Mouse (Mus musculus): ENCODE measurements around the gene Mdfi.

The Mdfi gene

DNA sequence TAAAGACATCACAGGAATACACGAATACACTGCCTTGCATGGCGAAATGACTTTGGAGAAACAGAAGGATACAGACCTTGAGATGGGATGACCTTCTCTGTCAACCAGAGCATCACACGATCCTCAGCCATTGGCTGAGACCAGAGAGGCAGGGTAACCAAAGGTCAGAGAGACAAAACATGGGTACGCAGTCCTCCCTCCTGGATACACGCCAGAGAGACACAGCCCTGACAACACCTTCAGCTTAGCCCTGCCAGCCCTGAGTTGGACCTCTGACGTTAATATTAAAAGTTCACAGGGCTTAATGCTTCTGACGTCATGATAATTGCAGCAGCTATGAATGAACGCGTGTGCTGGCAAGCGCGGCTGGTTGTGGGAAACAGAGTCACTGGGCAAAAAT is 11.1 kb upstream of the Mdfi start:
- no peak for DNase-seq

DNA sequence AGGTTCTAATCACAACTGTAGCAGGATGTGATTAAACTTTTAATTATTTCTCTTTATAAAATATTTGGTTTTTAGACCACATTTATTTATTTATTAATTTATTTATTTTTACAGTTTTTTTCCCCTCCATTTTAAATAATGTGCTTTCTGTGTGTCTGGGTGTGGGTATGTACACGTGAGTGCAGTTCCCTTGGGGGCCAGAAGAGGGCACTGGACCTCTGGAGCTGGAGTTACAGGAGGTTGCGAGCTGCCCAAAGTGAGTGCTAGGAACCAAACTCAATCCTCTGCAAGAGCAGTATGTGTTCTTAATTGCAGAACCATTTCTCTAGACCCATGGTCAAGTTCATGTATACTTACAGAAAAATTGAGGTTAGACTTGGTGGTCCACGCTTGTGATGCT is 9.0 kb upstream of the Mdfi start:
- no peak for DNase-seq

DNA sequence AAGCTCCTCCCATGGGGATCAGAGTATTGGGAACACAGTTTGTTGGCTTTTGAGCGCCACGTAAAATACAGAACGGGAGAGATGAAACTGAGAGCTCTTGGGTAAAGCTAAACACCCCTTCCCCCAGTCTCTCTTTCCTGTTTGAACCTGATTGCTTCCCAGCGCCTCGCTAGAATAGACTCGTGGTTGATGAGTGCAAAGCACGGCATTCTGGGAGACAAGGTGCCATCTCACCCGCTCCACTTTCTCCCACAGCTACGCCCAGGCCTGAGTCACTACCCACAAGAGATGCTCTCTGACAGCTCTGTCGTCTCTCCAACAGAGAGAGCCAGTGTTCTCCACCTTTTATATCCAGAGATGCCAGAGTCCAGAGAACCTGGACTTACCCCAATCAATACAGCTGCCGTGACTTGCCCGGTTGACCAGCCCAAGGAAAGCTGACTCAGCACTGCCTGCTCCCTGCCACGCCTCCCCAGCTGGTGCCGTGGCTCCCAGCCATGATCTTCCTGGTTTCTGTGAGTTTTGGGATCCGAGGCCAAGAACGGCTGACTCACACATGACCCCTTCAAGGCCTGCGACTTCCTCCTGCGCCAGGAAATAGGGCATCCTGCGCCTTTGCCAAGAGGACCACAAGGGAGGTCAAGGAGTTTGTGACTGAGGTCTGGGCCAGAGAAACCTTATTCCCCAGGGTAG is 7.6 kb upstream of the Mdfi start:
- no peak for DNase-seq

DNA sequence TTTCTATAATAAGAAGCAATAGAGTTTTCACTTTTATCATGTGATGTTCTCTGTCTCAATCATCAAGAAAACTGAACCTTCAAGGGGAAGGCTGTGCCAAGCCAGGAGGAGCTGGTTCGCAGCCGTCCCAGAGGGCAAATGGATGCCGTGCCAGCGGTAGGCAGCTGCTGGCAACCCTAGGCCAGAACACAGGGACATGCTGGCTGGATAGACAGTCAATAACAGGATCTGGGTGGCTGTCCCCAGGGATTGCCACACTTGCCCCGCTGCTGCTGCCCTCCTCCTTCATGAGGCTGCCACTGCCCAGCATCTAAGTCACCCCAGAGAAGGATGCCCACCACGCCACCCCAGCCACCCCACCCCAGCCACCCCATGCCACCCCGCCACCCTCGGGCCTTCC is 7.0 kb upstream of the Mdfi start:
- DNase-seq, result no peak

DNA sequence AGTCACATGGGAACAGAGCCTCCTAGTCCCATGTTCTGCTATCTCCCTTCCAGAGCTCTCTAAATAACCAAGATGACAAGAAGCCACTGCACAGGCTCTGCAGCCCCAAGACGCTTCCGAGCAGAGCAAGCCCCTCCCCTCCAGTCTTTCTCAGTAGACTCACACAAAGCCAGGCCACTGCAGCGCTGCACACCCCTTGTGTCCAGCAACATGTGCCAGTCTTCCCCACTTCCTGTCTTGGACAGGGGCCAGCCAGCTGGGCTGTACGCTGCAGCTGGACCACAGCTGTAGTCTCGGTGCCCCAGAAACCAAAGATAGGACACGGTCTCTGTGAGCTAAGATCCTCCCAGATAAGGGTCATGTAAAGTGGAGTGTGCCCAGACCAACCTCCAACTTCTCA is 3.3 kb upstream of the Mdfi start:
- no peak for DNase-seq

DNA sequence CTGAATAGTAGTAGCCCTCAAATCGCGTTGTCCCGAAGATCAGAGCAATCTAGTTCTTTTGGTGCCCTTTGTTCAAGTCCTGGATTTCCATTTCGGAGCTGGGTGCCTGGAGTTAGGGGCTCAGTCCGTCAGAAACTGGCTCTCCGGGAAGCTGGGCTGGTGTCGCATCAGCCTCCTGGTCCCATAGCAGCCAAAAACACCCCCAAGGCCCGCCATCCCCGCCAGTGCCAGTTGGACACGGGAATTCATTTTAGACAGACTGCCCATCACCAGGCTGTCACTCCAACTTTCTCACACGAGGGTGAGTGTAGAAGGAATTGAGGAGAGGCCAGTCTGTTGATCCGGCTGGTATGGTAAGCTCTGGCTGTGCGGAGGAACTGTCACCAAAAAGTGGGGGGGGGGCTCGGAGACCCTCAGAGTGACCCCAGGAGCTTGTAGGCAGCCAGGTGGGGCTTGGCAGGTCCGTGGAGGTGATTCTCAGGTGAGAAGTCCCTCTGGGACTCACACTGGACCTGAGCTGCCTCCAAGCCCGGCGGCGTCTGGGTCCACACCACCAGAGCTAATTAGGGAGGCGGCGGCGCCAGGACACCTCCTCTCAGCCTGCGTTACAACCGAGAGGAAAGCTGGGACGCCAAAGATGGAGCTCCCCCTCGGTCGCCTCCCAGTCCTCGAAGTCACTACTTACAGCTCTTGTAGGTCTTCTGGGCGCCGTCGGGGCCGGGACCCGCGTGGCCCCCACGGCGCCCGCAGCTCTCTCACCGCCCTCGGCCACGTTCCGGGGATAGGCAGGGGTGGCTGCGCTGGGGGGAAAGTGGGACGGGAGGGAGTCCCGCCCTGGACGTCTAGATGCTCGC is 636 bp downstream of the Mdfi start:
- no peak for DNase-seq

DNA sequence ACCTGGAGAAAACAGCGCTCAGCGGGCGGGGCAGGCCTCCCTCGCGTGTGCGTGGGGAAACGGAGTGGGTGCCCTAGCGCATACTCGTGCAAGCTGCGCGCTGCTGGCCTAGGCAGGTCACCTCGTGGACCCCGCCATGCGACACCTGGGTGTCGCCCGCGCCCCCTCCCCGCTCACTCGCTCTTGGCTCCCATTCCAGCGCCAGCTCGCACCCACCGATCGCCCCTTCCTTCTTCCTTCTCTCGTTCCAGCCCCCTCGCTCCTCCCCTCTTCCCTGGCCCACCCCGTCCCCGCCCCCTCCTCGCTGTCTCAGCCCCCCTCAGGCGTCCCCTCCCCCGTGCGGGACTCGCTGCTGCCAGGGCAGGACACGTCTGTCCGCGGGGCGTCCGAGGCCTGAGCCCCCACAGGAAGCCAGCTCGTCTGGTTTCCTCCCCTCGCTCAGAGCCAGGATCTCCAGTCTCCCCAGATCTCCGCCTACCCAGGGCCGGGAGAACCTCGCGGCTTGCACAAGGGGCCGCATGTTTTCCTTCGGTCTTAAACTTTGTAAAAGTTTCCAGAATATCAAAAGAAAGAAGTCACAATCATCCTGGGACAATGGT is 1.4 kb downstream of the Mdfi start:
- DNase-seq, result no peak

DNA sequence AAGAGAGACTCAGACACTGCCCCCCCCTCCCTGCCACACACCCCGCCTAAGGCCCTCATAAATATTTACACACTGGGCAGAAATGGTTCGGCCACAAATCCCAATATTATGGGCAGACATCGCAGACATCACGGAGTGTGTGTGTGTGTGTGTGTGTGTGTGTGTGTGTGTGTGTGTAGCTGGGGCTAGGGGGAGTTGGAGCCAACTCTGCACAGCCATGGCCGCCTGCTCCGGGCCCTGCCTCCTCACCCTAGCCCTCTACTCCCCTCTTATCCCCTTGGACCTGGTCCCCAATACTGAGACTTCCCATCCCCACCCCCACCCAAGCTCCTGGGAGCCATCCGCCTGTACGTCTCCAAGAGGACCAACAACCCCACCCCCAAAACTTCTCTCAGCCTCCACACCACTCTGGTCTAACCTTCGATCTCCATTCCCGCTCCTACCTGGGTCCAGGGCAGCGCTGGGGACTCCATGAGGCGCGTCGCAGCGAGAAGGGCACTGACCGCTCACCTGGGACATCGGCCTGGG is 1.9 kb downstream of the Mdfi start:
- no peak for DNase-seq

DNA sequence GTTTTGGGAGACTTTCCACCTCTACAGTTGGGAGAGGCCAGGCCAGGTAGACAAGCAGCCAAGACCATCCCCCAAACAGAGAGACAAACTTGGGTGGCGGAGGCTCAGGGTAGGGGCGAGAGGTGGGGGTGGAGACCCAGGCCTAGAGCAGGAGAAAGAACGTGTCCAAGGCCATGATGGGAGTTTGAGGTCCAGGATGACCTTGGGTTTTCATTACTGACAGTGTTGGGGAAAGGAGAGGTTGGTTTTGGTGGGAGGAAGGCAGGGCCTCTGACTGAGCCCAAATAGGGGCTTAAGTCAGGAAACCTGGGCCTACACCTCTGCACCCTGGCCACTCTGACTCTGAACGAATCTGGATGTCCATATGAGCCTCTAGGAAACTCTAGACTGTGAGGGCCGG is 2.7 kb downstream of the Mdfi start:
- DNase-seq, result no peak

DNA sequence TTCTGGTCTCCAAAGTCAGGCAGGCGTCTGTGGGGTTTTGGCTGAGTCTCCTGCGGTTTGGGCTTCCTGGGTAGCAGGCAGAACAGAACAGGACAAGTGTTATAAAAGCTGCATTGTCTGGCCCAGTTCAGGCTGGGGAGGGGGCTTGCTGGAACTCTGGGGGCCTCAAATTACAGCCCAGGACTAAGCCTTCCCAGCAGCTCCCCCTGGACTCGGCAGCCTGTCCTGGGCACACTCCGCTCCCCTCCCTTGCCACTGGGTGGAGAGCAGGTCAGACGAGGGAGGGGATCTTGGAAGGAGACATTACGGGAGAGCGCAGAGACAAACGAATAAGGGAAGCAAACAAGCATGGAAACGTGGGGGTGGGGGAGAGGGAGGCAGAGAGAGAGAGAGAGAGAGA is 3.3 kb downstream of the Mdfi start:
- no peak for DNase-seq

DNA sequence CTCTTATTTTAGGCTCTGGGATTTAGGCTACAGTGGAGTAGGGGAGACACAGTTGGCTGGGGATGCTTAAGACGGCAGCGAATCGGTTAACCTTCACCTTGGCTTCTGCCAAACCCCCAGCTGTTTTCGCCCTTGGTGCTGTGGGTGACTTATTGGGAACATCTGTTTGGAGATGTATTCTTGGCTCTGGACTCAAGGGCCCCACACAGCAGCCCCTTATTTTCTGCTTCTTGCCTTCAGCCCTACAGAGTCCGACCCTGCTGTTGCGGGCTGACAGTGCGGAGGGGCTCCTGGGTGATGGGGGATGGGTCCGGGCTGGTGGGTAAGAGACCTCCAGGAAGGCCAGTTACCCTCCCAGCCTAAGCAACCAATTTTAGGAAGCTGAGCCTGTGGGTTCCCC is 13.2 kb downstream of the Mdfi start:
- DNase-seq, result no peak

DNA sequence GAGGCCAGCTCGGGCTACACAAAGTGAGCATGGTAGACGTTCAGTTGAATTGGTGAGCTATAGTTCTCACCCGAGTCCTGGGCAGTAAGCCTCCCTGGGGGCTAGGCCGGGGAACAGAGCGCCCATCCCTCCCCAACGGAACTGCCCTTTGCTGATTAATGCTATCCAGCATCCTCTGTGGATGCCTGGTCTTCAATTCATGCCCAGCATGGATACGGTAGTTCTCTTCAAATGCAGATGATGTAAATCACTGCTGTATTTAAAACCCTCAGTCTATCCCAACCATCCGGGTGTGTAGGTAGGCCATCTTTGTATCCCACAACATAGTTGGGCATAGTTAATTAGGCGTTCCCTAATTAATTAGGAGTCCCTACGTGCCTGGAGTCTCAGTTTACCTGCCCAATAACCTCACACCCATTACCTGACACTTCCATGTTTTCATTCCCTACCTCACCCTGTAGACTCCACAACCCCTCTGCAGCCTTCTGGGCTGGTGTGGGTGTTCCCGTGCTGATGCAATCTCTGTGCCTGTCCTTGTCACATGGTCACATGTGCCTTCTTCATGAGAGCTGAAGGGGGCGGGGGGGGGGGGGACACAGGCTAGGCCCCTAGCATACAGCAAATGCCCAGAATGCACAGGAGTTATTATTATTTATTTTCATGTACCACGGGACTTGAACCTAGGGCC is 16.3 kb downstream of the Mdfi start:
- DNase-seq, result no peak

DNA sequence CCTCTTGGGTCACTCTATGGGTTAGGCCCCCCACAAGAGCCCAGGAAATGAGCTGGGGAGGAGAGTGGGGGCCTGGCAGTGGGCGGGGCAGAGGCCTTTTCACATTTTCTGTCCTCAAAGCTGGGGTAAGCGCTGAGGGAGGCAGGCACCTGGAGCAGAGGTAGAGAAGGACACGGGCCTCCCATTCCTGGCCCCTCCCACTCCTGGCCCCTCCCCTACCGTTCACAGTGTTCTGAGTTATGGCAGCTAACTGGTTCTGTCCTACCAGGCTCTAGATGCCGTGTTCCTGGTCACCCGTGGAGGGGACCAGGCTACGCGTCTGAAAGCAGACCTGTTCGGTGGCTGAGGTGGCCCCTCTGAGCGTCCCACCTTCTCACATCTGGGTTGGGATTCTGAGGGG is 19.0 kb downstream of the Mdfi start:
- no peak for DNase-seq

DNA sequence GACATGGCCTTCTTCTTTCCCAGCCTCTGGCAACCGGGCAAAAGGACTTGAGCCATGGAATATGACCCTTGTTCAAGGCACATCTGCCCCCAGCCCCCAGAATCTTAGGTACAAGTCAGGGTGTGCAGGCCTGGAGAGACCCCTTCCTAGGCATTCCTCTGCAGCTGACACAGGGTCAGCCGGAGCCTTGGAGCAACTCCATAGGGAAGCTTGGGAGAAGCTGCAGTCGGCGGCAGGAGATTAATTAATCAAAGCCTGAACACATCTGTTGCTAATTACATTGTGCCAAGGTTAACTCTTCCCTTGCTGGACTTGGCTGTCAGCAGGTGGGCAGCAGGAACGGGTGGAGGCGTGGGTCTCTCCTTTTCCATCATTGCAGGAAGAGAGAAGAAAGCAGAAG is 20.0 kb downstream of the Mdfi start:
- no peak for DNase-seq

DNA sequence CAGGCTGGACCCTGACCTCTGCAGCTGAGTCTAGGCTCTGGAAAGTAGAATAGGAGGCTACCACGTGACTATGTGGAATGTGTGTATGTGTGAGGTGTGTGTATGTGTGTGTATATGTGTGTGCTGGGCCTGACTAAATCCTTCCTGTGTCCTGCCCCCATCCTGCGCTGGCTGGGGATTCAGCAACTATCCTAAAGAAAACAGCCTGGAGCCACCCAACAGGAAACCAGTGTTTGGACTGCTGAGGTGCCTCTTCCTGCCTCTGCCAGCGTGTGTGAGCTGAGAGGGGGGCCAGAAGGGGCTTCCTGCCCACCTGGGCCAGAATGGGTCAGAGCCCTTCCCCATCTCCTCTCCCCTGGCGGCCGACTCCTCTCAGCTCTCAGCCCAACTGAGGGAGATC is 20.9 kb downstream of the Mdfi start:
- no peak for DNase-seq

DNA sequence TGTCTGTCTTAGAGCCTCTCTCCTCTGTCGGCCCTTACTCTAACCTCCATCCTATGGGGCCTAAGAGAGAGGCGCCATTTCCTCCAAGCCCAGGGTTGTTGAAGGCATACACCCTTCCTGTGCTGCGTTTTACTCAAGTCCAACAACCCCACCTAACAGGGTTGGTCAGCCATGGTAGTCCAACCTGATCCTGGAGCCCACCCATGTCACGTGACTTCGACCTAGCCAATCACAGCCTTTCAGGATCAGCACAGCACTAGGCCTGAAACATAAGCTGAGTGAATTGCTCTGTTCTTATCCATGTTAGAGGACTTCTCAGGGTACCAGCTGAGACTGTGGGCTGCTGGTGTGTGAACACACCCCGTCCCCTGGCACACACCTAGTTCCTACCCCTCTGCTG is 22.3 kb downstream of the Mdfi start:
- DNase-seq, result no peak

DNA sequence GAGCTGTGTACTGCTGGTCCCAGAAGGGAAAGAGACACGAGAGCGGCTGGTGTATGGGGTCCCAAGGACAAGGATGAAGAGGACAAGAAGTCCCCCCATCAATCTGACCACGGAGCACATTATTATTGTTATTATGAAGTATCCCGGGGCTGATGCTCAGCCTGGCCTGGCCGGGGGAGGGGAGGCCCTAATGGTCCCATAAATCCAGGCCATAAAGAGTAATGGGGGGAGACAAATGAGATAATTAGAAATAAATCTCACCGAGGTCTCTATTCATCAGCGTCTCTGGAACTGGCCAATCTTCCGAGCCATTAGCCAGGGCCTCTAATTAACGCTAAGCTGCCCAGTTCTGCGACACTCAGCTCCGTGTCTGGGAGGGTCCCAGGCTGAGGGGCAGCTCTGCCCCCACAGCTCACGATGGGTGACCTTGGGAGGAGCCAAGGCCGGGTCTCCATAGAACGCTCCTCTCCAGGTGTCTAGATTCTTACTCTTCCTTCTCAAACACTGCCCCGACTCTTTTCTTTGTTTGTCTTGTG is 23.2 kb downstream of the Mdfi start:
- DNase-seq, result no peak

DNA sequence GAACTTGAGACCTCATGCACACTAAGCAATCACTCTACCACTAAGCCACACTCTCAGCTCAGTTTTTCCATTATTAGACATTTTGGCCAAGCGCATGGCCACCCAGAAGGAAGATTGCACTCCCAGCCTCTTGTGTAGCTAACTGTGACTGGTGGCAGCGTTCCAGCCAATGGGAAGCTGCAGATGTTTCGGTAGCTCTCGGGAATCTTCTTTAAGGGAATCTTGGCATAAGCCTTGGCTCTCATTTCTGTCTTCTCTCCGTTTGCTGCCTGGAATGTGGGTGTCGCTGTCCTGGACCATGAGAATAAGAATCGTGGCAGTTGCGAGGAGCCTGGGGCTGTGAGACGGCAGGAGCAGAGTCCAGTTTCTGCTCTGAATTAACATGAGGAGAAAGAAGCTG is 28.3 kb downstream of the Mdfi start:
- no peak for DNase-seq

DNA sequence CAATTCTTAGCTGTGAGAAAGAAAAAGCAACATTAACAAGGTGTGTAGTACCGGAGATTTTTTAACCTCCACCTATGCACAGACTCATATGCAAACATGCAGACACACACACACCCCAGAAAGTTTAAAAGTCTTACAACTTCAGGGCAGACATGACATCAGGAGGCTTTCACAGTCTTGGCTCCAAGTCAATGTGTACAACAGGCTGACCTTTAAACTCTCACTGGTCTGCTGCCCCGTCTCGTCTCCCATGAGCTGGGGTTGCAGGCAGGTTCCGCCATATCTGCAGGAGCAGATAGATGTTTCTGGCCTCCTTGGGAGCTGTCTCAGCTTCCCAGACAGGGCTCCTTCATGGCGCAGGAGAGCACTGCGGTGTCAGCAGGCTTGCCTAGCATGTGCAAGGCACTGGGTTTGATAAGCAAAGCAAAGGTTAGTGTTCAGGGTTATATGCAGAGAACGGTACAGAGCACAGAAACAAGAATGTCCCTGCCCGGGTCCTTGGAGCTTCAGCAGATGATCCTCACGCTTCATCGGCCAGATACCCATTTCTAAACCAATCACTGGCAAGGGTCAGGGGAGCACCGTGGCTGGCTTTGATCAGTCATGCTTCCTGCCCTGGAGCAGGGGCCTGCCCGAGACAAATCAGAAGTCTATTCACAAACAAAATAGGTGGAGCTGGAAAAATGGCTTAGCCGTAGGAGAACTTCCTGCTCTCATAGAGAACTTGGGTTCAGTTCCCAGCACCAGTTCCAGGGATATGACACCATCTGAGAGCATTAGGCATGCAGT is 29.2 kb downstream of the Mdfi start:
- DNase-seq, result no peak

DNA sequence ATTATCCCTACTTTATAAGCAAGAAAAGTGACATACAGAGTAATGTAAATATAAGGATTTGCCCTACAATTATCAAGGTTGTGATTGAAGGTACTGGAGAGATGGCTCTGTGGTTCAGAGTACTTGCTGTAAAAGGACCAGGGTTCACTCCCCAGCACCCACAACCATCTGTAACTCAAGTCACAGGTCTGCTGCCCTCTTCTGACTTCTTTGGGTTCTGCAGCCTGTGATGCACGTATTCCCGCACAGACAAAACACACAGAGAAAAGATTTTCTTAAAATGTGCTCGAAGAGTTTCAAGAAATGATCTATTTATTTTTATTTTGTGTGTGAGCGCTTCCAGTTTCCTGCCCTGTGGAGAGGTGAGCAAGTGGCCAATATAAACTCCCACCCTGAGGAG is 30.8 kb downstream of the Mdfi start:
- DNase-seq, result no peak

DNA sequence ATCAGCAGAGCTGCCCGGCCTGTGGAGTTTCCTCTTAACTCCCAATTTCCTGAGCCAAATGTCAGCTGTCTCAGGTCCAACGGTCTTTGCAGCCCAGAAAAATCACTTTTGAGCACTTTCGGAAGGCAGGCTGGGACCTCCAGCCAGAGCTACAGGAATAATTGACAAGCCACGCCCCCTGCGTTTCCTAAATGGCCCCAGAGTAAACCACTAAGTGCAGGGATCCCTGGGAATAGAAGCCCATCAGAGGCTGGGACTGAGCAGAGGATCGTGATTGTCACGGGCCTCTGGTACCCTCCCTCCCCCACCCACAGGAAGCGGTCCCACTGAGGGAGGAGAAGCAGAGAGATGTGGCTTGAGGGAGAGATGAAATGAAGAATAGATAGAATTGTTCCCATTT is 31.7 kb downstream of the Mdfi start:
- DNase-seq, result no peak

DNA sequence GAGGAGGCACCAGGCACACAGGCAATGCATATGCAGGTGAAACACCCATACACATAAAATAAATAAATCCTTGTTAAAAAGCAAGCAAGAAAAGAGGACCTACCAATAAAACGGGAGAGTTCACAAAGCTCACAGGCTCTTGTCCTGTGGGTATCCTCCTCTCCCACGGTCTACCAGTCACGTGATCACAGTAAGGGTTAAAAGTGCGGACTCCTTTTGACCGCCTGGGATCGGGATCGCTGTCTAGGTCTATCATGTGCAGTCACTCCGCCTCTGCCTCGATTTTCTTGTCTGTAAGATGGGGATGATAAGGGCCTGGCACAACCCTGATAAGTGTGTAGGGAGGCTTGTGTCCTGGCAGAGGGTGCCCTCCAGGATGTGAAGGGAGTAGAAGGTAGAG is 37.1 kb downstream of the Mdfi start:
- DNase-seq, result no peak

All from thymus, adult 18-20 months (tissue).